ENCODE assay signal across 14 mouse cellular contexts in genomic region chr10:116930506-116930905, GRCm38 (mm10). TPM values are rescaled to one million over a fixed set of nuclear protein-coding genes. Genes with fewer than 3 reads are reported as not detected.
DNase-seq lines count a peak whose midpoint lies in the region; ATAC-seq and TF ChIP-seq lines count a peak whose summit lies in the region.
"Had no signal": no experiment of that assay in that cellular context is flagged by ENCODE, and none has a peak within 500 bp of the region (broad histone marks: within the 10 kb centered on the region; RNA-seq: fewer than 3 reads in every experiment).

No protein-coding gene starts in this region.

- WGBS in forebrain, embryonic 16.5 days: 86% methylated on average over 7 of the region's 7 CpGs

- no peak overlapping the region for H3K4me3 ChIP-seq in layer of hippocampus, adult 2 months
- H3K4me3 ChIP-seq in forebrain, embryonic 16.5 days (replicated peaks; ENCODE audit: low read length): no peak overlapping the region
- H3K4me3 ChIP-seq: forebrain, embryonic 12.5 days; liver, embryonic 15.5 days; stomach, embryonic 15.5 days had no signal

- no peak overlapping the region for H3K4me2 ChIP-seq in forebrain, embryonic 16.5 days (ENCODE audit: low read length)
- H3K4me2 ChIP-seq: forebrain, embryonic 12.5 days; liver, embryonic 15.5 days; stomach, embryonic 15.5 days had no signal

- no peak overlapping the region for H3K9ac ChIP-seq in forebrain, embryonic 16.5 days (replicated peaks; ENCODE audit: low read depth, low read length)
- H3K9ac ChIP-seq: forebrain, embryonic 12.5 days; liver, embryonic 15.5 days; stomach, embryonic 15.5 days had no signal

- 0 out of 2 replicates have a peak, but pooled peaks cover 3% of the 10 kb centered on the region for H3K36me3 ChIP-seq in forebrain, embryonic 16.5 days (ENCODE audit: control insufficient read depth, insufficient read depth)
- H3K36me3 ChIP-seq: stomach, embryonic 15.5 days had no signal

- no peaks in the 10 kb centered on the region for H3K27me3 ChIP-seq in forebrain, embryonic 16.5 days (replicated peaks; ENCODE audit: control insufficient read depth, insufficient read depth, low read length)
- H3K27me3 ChIP-seq: forebrain, embryonic 12.5 days; liver, embryonic 15.5 days; stomach, embryonic 15.5 days had no signal

- DNase-seq in layer of hippocampus, adult 2 months (ENCODE audit: low spot score in 2 of 2): no peak
- DNase-seq in layer of hippocampus, adult 9-11 months: no peak
- peak; percentile 33 for DNase-seq in brain, adult 2 months (ENCODE audit: low read depth, low spot score)
- DNase-seq in thymus, postnatal 14 days: peak; percentile 65
- no peak for DNase-seq in kidney, postnatal 36 days
- DNase-seq: retina, postnatal 1 day had no signal

- H3K4me1 ChIP-seq in forebrain, embryonic 16.5 days (replicated peaks; ENCODE audit: control insufficient read depth, insufficient read depth, low read length): no peaks in the 10 kb centered on the region
- H3K4me1 ChIP-seq: forebrain, embryonic 12.5 days; liver, embryonic 15.5 days; stomach, embryonic 15.5 days had no signal

- peak; percentile 14; the same call in 1 of the 2 replicates for TF ChIP-seq CTCF in layer of hippocampus, adult 2 months (conservative IDR thresholded peaks at IDR 0.05)

- H3K9me3 ChIP-seq in forebrain, embryonic 16.5 days (ENCODE audit: control insufficient read depth, low read length): no peaks in the 10 kb centered on the region
- H3K9me3 ChIP-seq: forebrain, embryonic 12.5 days; liver, embryonic 15.5 days; stomach, embryonic 15.5 days had no signal

- peak; percentile 83 for ATAC-seq in megakaryocyte-erythroid progenitor cell, adult 5-6 weeks (replicated peaks; ENCODE audit: low FRiP score, low TSS enrichment, poor library complexity, severe bottlenecking)
- ATAC-seq in cerebellum, adult (ENCODE audit: insufficient number of reproducible peaks, low FRiP score, low TSS enrichment): no peak
- no peak for ATAC-seq in forebrain, embryonic 16.5 days

- no peak overlapping the region for H3K27ac ChIP-seq in layer of hippocampus, adult 2 months
- no peak overlapping the region for H3K27ac ChIP-seq in forebrain, embryonic 16.5 days (ENCODE audit: low read length)
- H3K27ac ChIP-seq: forebrain, embryonic 12.5 days; liver, embryonic 15.5 days; stomach, embryonic 15.5 days had no signal

RNA-seq across cellular contexts. Expression of gene Rab3ip, which starts 20.1 kb away (rescaled TPM):
- total RNA-seq in layer of hippocampus, adult 2 months (2021): 10 to 100 TPM; 64.2 to 70.9 TPM
- 7.4 and 13.5 TPM in 2 replicates for total RNA-seq in megakaryocyte-erythroid progenitor cell, adult 5-6 weeks (2014; fragmentation: Nextera tagmentation)
- 3.6 and 8.0 TPM in 2 replicates for total RNA-seq in megakaryocyte-erythroid progenitor cell, adult 5-6 weeks (2017)
- polyA plus RNA-seq in forebrain, embryonic 16.5 days (2015; fragmentation: Nextera tagmentation; extraction: Ambion mirVana): 48.2 and 51.3 TPM in 2 replicates

RNA-seq across cellular contexts. Expression of gene Myrfl, which starts 33.8 kb away (rescaled TPM):
- under 1 TPM; 0.32 to 0.33 TPM for total RNA-seq in layer of hippocampus, adult 2 months (2021)
- total RNA-seq in megakaryocyte-erythroid progenitor cell, adult 5-6 weeks (2014; fragmentation: Nextera tagmentation): not detected in 2 replicates
- total RNA-seq in megakaryocyte-erythroid progenitor cell, adult 5-6 weeks (2017): not detected in 2 replicates
- 0.09 and 0.12 TPM in 2 replicates for polyA plus RNA-seq in forebrain, embryonic 16.5 days (2015; fragmentation: Nextera tagmentation; extraction: Ambion mirVana)
- polyA plus RNA-seq: liver, embryonic 15.5 days had no signal

RNA-seq across cellular contexts. Expression of gene Gm10271, which starts 41.9 kb away (rescaled TPM):
- total RNA-seq in layer of hippocampus, adult 2 months (2021): not detected
- not detected in 2 replicates for total RNA-seq in megakaryocyte-erythroid progenitor cell, adult 5-6 weeks (2014; fragmentation: Nextera tagmentation)
- not detected in 2 replicates for total RNA-seq in megakaryocyte-erythroid progenitor cell, adult 5-6 weeks (2017)
- not detected in 2 replicates for polyA plus RNA-seq in forebrain, embryonic 16.5 days (2015; fragmentation: Nextera tagmentation; extraction: Ambion mirVana)
- total RNA-seq: heart, adult 8-10 months; layer of hippocampus, postnatal 25 days had no signal
- polyA plus RNA-seq: forebrain, embryonic 12.5 days; liver, embryonic 15.5 days; stomach, embryonic 15.5 days had no signal

RNA-seq across cellular contexts. Expression of gene Best3, which starts 55.6 kb away (rescaled TPM):
- total RNA-seq in layer of hippocampus, adult 2 months (2021): 1 to 10 TPM; 2.1 to 2.4 TPM
- not detected in 2 replicates for total RNA-seq in megakaryocyte-erythroid progenitor cell, adult 5-6 weeks (2014; fragmentation: Nextera tagmentation)
- not detected in 2 replicates for total RNA-seq in megakaryocyte-erythroid progenitor cell, adult 5-6 weeks (2017)
- polyA plus RNA-seq in forebrain, embryonic 16.5 days (2015; fragmentation: Nextera tagmentation; extraction: Ambion mirVana): not detected in 2 replicates

Comparison
In these comparisons a context has a peak if more than half of its experiments do, and no peak if none do; other contexts are left out.
1. DNase-seq: peak in brain, adult 2 months (single experiment) and thymus, postnatal 14 days (single experiment); none in layer of hippocampus, adult 2 months (0 of 2), layer of hippocampus, adult 9-11 months (single experiment) and kidney, postnatal 36 days (0 of 2).
2. RNA of gene Rab3ip, which starts 20.1 kb away (total RNA-seq): 64.2 to 70.9 TPM in layer of hippocampus, adult 2 months; 3.6 to 13.5 TPM in megakaryocyte-erythroid progenitor cell, adult 5-6 weeks; every median in the first group is over 4 times any median in the second.